Mouse (Mus musculus): Measurements from ENCODE around the gene Tbx10. TPM values are rescaled to one million over a fixed set of nuclear protein-coding genes. Genes with fewer than 3 reads are reported as not detected.

Tbx10 gene
- total and polyA plus RNA-seq, 3 experiments = 0.14 TPM; not detected in 2

- Histone ChIP-seq H3K9ac (ENCODE audit: low read depth, low read length) (no peak overlapping the region), H3K4me1 (ENCODE audit: control insufficient read depth, insufficient read depth, low read length) (peaks cover 5% of the 10 kb centered on the region; the same call in 1 of the 2 replicates), H3K4me3 (no peak overlapping the region), H3K79me2 (replicated peaks; ENCODE audit: control insufficient read depth, insufficient read depth, low read length) (no peaks in the 10 kb centered on the region), H3K27me3 (ENCODE audit: control insufficient read depth, insufficient read depth, low read length) (no peaks in the 10 kb centered on the region), H3K27ac (no peak overlapping the region), H3K36me3 (ENCODE audit: control insufficient read depth, insufficient read depth, low read length) (no peaks in the 10 kb centered on the region)
- intact Hi-C loops (cut with DNase I) = no loop called here
- 61% methylated on average over 7 of the region's 7 CpGs for WGBS
- TF ChIP-seq CTCF (IDR thresholded peaks at IDR 0.05) (no peak), POLR2A (IDR thresholded peaks at IDR 0.05; ENCODE audit: insufficient read depth, low read depth, low read length) (no peak), EP300 (IDR thresholded peaks at IDR 0.05; ENCODE audit: insufficient read depth, low read depth, low read length) (no peak)
- DNase-seq = no peak
Measured at GRCm38 (mm10) chr19:3996106-3996505, 3.6 kb downstream of the Tbx10 start.

DNA sequence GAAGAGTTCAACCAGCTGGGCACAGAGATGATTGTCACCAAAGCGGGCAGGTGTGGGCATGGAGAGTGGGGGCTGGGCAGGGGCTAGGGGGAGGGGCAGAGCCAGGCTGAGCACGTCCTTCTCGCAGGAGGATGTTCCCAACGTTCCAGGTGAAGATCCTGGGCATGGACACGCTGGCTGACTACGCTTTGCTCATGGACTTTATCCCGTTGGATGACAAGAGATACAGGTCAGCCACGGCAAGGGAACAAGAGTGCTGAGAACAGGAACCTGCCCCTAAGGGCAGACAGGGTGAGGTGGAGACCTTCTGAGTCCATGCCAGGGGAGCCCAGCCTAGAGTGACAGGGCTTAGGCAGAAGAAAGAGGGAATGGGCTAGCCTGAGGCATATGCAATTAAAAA is 4.2 kb downstream of the Tbx10 start:
- H3K4me3 ChIP-seq = no peak overlapping the region
- H3K9ac ChIP-seq (ENCODE audit: low read depth, low read length) = no peak overlapping the region
- no peaks in the 10 kb centered on the region for H3K27me3 ChIP-seq (ENCODE audit: control insufficient read depth, insufficient read depth, low read length)
- no peak overlapping the region for H3K27ac ChIP-seq
- intact Hi-C loops (cut with DNase I) = no loop called here
- H3K4me1 ChIP-seq (ENCODE audit: control insufficient read depth, insufficient read depth, low read length) = peaks cover 5% of the 10 kb centered on the region; the same call in 1 of the 2 replicates
- 77% methylated on average over 8 of the region's 8 CpGs for WGBS
- TF ChIP-seq EP300 (IDR thresholded peaks at IDR 0.05; ENCODE audit: insufficient read depth, low read depth, low read length) = no peak
- no peak for TF ChIP-seq CTCF (IDR thresholded peaks at IDR 0.05)
- TF ChIP-seq POLR2A (IDR thresholded peaks at IDR 0.05; ENCODE audit: insufficient read depth, low read depth, low read length) = no peak
- H3K36me3 ChIP-seq (ENCODE audit: control insufficient read depth, insufficient read depth, low read length) = no peaks in the 10 kb centered on the region
- no peaks in the 10 kb centered on the region for H3K79me2 ChIP-seq (replicated peaks; ENCODE audit: control insufficient read depth, insufficient read depth, low read length)
- DNase-seq = no peak

GRCm38 (mm10) chr19:3997231-3997630 is 4.7 kb downstream of the Tbx10 start:
- intact Hi-C loops (cut with DNase I) = no loop called here
- H3K4me1 ChIP-seq (ENCODE audit: control insufficient read depth, insufficient read depth, low read length) = peaks cover 5% of the 10 kb centered on the region; the same call in 1 of the 2 replicates
- H3K79me2 ChIP-seq (replicated peaks; ENCODE audit: control insufficient read depth, insufficient read depth, low read length) = no peaks in the 10 kb centered on the region
- TF ChIP-seq EP300 (IDR thresholded peaks at IDR 0.05; ENCODE audit: insufficient read depth, low read depth, low read length) = no peak
- no peak for TF ChIP-seq CTCF (IDR thresholded peaks at IDR 0.05)
- no peak for TF ChIP-seq POLR2A (IDR thresholded peaks at IDR 0.05; ENCODE audit: insufficient read depth, low read depth, low read length)
- 48% methylated on average over 8 of the region's 8 CpGs for WGBS
- H3K27me3 ChIP-seq (ENCODE audit: control insufficient read depth, insufficient read depth, low read length) = no peaks in the 10 kb centered on the region
- no peak overlapping the region for H3K4me3 ChIP-seq
- no peak overlapping the region for H3K27ac ChIP-seq
- DNase-seq = no peak
- H3K36me3 ChIP-seq (ENCODE audit: control insufficient read depth, insufficient read depth, low read length) = no peaks in the 10 kb centered on the region
- no peak overlapping the region for H3K9ac ChIP-seq (ENCODE audit: low read depth, low read length)

GRCm38 (mm10) chr19:3998335-3998734 is 5.8 kb downstream of the Tbx10 start:
- Histone ChIP-seq H3K9ac (ENCODE audit: low read depth, low read length) (no peak overlapping the region), H3K4me3 (no peak overlapping the region), H3K79me2 (replicated peaks; ENCODE audit: control insufficient read depth, insufficient read depth, low read length) (no peaks in the 10 kb centered on the region), H3K36me3 (ENCODE audit: control insufficient read depth, insufficient read depth, low read length) (no peaks in the 10 kb centered on the region), H3K4me1 (ENCODE audit: control insufficient read depth, insufficient read depth, low read length) (peaks cover 8% of the 10 kb centered on the region), H3K27me3 (ENCODE audit: control insufficient read depth, insufficient read depth, low read length) (no peaks in the 10 kb centered on the region), H3K27ac (no peak overlapping the region)
- intact Hi-C loops (cut with DNase I) = no loop called here
- 81% methylated on average over 8 of the region's 8 CpGs for WGBS
- TF ChIP-seq EP300 (IDR thresholded peaks at IDR 0.05; ENCODE audit: insufficient read depth, low read depth, low read length) (no peak), CTCF (IDR thresholded peaks at IDR 0.05) (no peak), POLR2A (IDR thresholded peaks at IDR 0.05; ENCODE audit: insufficient read depth, low read depth, low read length) (no peak)
- DNase-seq = no peak

GRCm38 (mm10) chr19:3999121-3999730 is 6.7 kb downstream of the Tbx10 start:
- Histone ChIP-seq H3K9ac (ENCODE audit: low read depth, low read length) (peak overlapping the region; percentile 14; the same call in 1 of the 2 replicates), H3K4me3 (peak overlapping the region; percentile 77), H3K4me1 (ENCODE audit: control insufficient read depth, insufficient read depth, low read length) (peaks cover 8% of the 10 kb centered on the region), H3K27me3 (ENCODE audit: control insufficient read depth, insufficient read depth, low read length) (no peaks in the 10 kb centered on the region), H3K79me2 (replicated peaks; ENCODE audit: control insufficient read depth, insufficient read depth, low read length) (no peaks in the 10 kb centered on the region), H3K36me3 (ENCODE audit: control insufficient read depth, insufficient read depth, low read length) (no peaks in the 10 kb centered on the region), H3K27ac (peak overlapping the region; percentile 94)
- 70% methylated on average over 9 of the region's 9 CpGs for WGBS
- no peak for TF ChIP-seq CTCF (IDR thresholded peaks at IDR 0.05)
- TF ChIP-seq POLR2A (IDR thresholded peaks at IDR 0.05; ENCODE audit: insufficient read depth, low read depth, low read length) = no peak
- TF ChIP-seq EP300 (IDR thresholded peaks at IDR 0.05; ENCODE audit: insufficient read depth, low read depth, low read length) = no peak
- DNase-seq = no peak
- intact Hi-C loops (cut with DNase I) = no loop called here

GRCm38 (mm10) chr19:4000119-4000900 is 7.8 kb downstream of the Tbx10 start, which contains the start of the genes Nudt8 and Gm49405:
Gene Nudt8, plus strand, starts transcription at chr19:4000580.
Gene Gm49405, plus strand, starts transcription at chr19:4000626.
- H3K4me3 ChIP-seq = peak within 1 kb of the TSS; percentile 77
- peak within 1 kb of the TSS; percentile 94 for H3K27ac ChIP-seq
- H3K9ac ChIP-seq (ENCODE audit: low read depth, low read length) = peak within 1 kb of the TSS; percentile 87
- H3K36me3 ChIP-seq (ENCODE audit: control insufficient read depth, insufficient read depth, low read length) = no peaks in the 10 kb centered on the region
- H3K79me2 ChIP-seq (replicated peaks; ENCODE audit: control insufficient read depth, insufficient read depth, low read length) = no peaks in the 10 kb centered on the region
- WGBS = under 1% methylated on average over 64 of the region's 64 CpGs
- TF ChIP-seq POLR2A (IDR thresholded peaks at IDR 0.05; ENCODE audit: insufficient read depth, low read depth, low read length) (peak; percentile 99), CTCF (IDR thresholded peaks at IDR 0.05) (peak; percentile 88), EP300 (IDR thresholded peaks at IDR 0.05; ENCODE audit: insufficient read depth, low read depth, low read length) (peak; percentile 52; the same call in 1 of the 2 replicates)
- H3K27me3 ChIP-seq (ENCODE audit: control insufficient read depth, insufficient read depth, low read length) = no peaks in the 10 kb centered on the region
- DNase-seq = peak; percentile 95 to 98
- intact Hi-C loops (cut with DNase I) = loop anchor here (1.0 kb wide), 1 partner anchor 12 kb away; the partner anchor contains the start of gene Ndufv1
- H3K4me1 ChIP-seq (ENCODE audit: control insufficient read depth, insufficient read depth, low read length) = peaks cover 8% of the 10 kb centered on the region

Data from heart, adult 2 months (tissue).